Mouse (Mus musculus): Measurements from ENCODE around the gene Nudt19. TPM values are rescaled to one million over a fixed set of nuclear protein-coding genes. Genes with fewer than 3 reads are reported as not detected.

The Nudt19 gene
- polyA plus RNA-seq, 1 experiment from 2014 or later: 49.0 TPM

GRCm38 (mm10) chr7:35530026-35530425 lies 26.1 kb downstream of the Nudt19 start:
- WGBS: 77% methylated on average over 3 of the region's 3 CpGs
- Histone ChIP-seq H3K36me3 (no peaks in the 10 kb centered on the region), H3K27me3 (replicated peaks) (no peaks in the 10 kb centered on the region), H3K4me3 (no peak overlapping the region), H3K27ac (no peak overlapping the region), H3K4me1 (no peaks in the 10 kb centered on the region), H3K9me3 (no peaks in the 10 kb centered on the region), H3K4me2 (replicated peaks) (no peak overlapping the region), H3K9ac (no peak overlapping the region)
- ATAC-seq (ENCODE audit: low FRiP score, low read depth): no peak

GRCm38 (mm10) chr7:35526795-35527194 lies 29.3 kb downstream of the Nudt19 start:
- H3K4me3 ChIP-seq: no peak overlapping the region
- no peaks in the 10 kb centered on the region for H3K9me3 ChIP-seq
- no peaks in the 10 kb centered on the region for H3K36me3 ChIP-seq
- no peak overlapping the region for H3K9ac ChIP-seq
- H3K27me3 ChIP-seq (replicated peaks): no peaks in the 10 kb centered on the region
- no peaks in the 10 kb centered on the region for H3K4me1 ChIP-seq
- no peak overlapping the region for H3K4me2 ChIP-seq (replicated peaks)
- 89% methylated on average over 2 of the region's 2 CpGs for WGBS
- no peak for ATAC-seq (ENCODE audit: low FRiP score, low read depth)
- no peak overlapping the region for H3K27ac ChIP-seq

GRCm38 (mm10) chr7:35501995-35502394 lies 54.1 kb downstream of the Nudt19 start:
- Histone ChIP-seq H3K4me1 (no peaks in the 10 kb centered on the region), H3K36me3 (no peaks in the 10 kb centered on the region), H3K4me3 (no peak overlapping the region), H3K27ac (no peak overlapping the region), H3K4me2 (replicated peaks) (no peak overlapping the region), H3K9ac (no peak overlapping the region), H3K9me3 (no peaks in the 10 kb centered on the region), H3K27me3 (replicated peaks) (no peaks in the 10 kb centered on the region)
- ATAC-seq (ENCODE audit: low FRiP score, low read depth): no peak
- WGBS: 18% methylated on average over 4 of the region's 4 CpGs

- Histone ChIP-seq H3K4me3 (no peak overlapping the region), H3K4me2 (replicated peaks) (no peak overlapping the region), H3K4me1 (no peaks in the 10 kb centered on the region), H3K9ac (no peak overlapping the region), H3K27ac (no peak overlapping the region), H3K36me3 (no peaks in the 10 kb centered on the region), H3K9me3 (no peaks in the 10 kb centered on the region), H3K27me3 (replicated peaks) (no peaks in the 10 kb centered on the region)
- no peak for ATAC-seq (ENCODE audit: low FRiP score, low read depth)
- WGBS: 99% methylated on average over 2 of the region's 2 CpGs
Observed at GRCm38 (mm10) chr7:35497516-35497915, 58.6 kb downstream of the Nudt19 start.

Other genes with a start within 250 kb of the Nudt19 start
- gene Gpatch1, start 237.9 kb downstream of the Nudt19 start, polyA plus RNA-seq (2016; fragmentation: Nextera tagmentation; extraction: Ambion mirVana): 20.0 and 20.3 TPM in 2 replicates
- 3.7 TPM in 2 replicates for gene Rhpn2, start 222.1 kb downstream of the Nudt19 start, polyA plus RNA-seq (2016; fragmentation: Nextera tagmentation; extraction: Ambion mirVana)
- 21.0 and 24.2 TPM in 2 replicates for gene Faap24, start 159.5 kb downstream of the Nudt19 start, polyA plus RNA-seq (2016; fragmentation: Nextera tagmentation; extraction: Ambion mirVana)
- gene Cep89, start 159.3 kb downstream of the Nudt19 start, polyA plus RNA-seq (2016; fragmentation: Nextera tagmentation; extraction: Ambion mirVana): 39.9 and 40.8 TPM in 2 replicates
- not detected in 2 replicates for gene Slc7a9, start 107.5 kb downstream of the Nudt19 start, polyA plus RNA-seq (2016; fragmentation: Nextera tagmentation; extraction: Ambion mirVana)
- gene Tdrd12, start 18.6 kb downstream of the Nudt19 start, polyA plus RNA-seq (2016; fragmentation: Nextera tagmentation; extraction: Ambion mirVana): 0.29 and 0.53 TPM in 2 replicates
- gene Rgs9bp, start 29.3 kb upstream of the Nudt19 start, polyA plus RNA-seq (2016; fragmentation: Nextera tagmentation; extraction: Ambion mirVana): 0.09 and 0.18 TPM in 2 replicates
- 25.1 and 25.5 TPM in 2 replicates for gene Ankrd27, start 29.9 kb upstream of the Nudt19 start, polyA plus RNA-seq (2016; fragmentation: Nextera tagmentation; extraction: Ambion mirVana)
- gene Pdcd5, start 91.2 kb upstream of the Nudt19 start, polyA plus RNA-seq (2016; fragmentation: Nextera tagmentation; extraction: Ambion mirVana): 267 and 276 TPM in 2 replicates
- gene Dpy19l3, start 198.2 kb upstream of the Nudt19 start, polyA plus RNA-seq (2016; fragmentation: Nextera tagmentation; extraction: Ambion mirVana): 35.2 and 35.9 TPM in 2 replicates
- gene Zfp507, start 246.7 kb upstream of the Nudt19 start, polyA plus RNA-seq (2016; fragmentation: Nextera tagmentation; extraction: Ambion mirVana): 20.2 and 21.7 TPM in 2 replicates